Mouse (Mus musculus): Measurements from ENCODE around the gene Myef2.

The Myef2 gene

DNA sequence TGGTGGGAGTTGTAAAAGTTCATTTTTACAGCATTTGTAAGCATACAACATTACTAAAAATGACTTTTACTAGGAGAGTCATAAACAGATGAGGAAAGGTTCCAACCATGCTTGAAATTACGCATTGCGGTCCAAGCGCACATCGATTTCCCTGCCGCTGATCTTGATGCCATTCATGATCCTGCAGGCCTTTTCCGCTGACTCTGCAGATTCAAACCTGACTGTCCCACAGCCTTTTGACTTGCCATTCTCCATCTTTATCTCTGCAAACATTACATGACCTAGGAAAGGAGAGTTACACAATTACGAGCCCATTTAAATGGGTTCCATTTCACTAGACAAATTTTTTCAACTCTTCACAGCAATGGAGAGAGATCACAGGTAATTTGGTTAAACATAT is 34.7 kb downstream of the Myef2 start:
- Histone ChIP-seq H3K27me3 (ENCODE audit: insufficient read depth, low read length) (no peaks in the 10 kb centered on the region), H3K4me3 (replicated peaks; ENCODE audit: low read length) (no peak overlapping the region), H3K36me3 (ENCODE audit: insufficient read depth, low read length) (peaks cover 88% of the 10 kb centered on the region), H3K9me3 (ENCODE audit: low read length) (no peaks in the 10 kb centered on the region), H3K4me1 (replicated peaks; ENCODE audit: low read depth, low read length) (peaks cover 5% of the 10 kb centered on the region; the same call in 1 of the 2 replicates)
- TF ChIP-seq POU5F1 (IDR thresholded peaks at IDR 0.05; ENCODE audit: borderline replicate concordance, low read length) (no peak), NANOG (IDR thresholded peaks at IDR 0.05; ENCODE audit: borderline replicate concordance, low read length) (no peak), CTCF (conservative IDR thresholded peaks at IDR 0.05; ENCODE audit: low read length) (no peak)

DNA sequence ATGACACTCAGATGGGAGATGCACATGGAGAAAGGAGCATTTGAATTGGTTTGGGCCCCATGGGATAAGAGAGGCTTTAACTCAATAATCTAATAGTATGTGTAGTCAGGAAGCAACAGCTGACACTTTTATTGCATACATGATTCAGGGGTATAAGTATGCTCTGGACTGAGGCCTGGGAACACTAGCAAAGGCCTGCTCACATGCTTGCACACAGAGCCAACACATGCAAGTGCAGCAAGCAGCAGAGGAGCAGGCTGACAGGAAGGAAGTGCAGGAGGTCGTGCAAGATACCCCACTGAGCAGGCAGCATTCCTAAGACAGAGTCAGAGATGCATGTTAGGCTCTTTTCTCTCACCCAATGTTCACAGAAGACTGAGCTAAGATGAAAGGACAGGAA is 39.6 kb downstream of the Myef2 start:
- H3K4me3 ChIP-seq (replicated peaks; ENCODE audit: low read length): no peak overlapping the region
- no peaks in the 10 kb centered on the region for H3K9me3 ChIP-seq (ENCODE audit: low read length)
- H3K4me1 ChIP-seq (replicated peaks; ENCODE audit: low read depth, low read length): peaks cover 5% of the 10 kb centered on the region; the same call in 1 of the 2 replicates
- peaks cover 78% of the 10 kb centered on the region for H3K36me3 ChIP-seq (ENCODE audit: insufficient read depth, low read length)
- TF ChIP-seq POU5F1 (IDR thresholded peaks at IDR 0.05; ENCODE audit: borderline replicate concordance, low read length) (no peak), CTCF (conservative IDR thresholded peaks at IDR 0.05; ENCODE audit: low read length) (no peak), NANOG (IDR thresholded peaks at IDR 0.05; ENCODE audit: borderline replicate concordance, low read length) (no peak)
- H3K27me3 ChIP-seq (ENCODE audit: insufficient read depth, low read length): no peaks in the 10 kb centered on the region

DNA sequence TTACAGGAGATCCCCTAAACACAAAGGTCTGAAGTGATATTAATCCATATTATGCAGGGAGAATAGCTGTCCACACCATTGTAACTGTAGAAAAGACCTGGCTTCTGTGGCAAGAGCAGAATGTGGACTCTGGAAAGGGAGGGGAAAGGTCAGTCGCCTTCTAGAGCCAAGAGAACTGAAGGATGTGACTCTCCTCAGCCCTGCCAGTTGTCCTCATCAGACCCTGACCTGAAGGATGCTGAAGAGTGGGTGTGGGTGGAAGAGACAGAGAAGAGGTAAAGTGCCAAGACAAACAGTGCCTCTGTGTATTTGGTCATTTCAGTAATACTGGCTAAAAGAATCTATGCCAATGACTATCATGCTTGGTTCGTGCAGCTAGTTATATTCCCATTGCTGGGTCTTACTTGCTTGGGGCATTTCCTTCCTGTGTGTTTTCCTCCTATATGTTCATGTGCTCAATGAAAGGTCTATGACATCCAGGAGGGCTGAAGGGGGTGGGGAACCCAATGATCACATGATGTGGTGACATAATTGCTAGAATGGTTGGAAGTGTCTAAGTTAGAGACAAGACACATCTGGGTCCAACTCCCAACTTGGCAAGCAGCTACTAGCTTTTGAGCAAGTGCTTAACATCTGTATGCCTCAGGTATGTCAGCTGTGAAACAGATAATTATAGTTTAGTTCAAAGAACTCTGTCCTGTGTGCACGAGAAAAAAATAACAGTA is 50.2 kb downstream of the Myef2 start:
- no peak for TF ChIP-seq POU5F1 (IDR thresholded peaks at IDR 0.05; ENCODE audit: borderline replicate concordance, low read length)
- TF ChIP-seq CTCF (conservative IDR thresholded peaks at IDR 0.05; ENCODE audit: low read length): no peak
- TF ChIP-seq NANOG (IDR thresholded peaks at IDR 0.05; ENCODE audit: borderline replicate concordance, low read length): no peak
- Histone ChIP-seq H3K9me3 (ENCODE audit: low read length) (no peaks in the 10 kb centered on the region), H3K4me3 (replicated peaks; ENCODE audit: low read length) (no peak overlapping the region), H3K36me3 (ENCODE audit: insufficient read depth, low read length) (0 out of 2 replicates have a peak, but pooled peaks cover 3% of the 10 kb centered on the region), H3K27me3 (ENCODE audit: insufficient read depth, low read length) (no peaks in the 10 kb centered on the region), H3K4me1 (replicated peaks; ENCODE audit: low read depth, low read length) (peaks cover 6% of the 10 kb centered on the region)

DNA sequence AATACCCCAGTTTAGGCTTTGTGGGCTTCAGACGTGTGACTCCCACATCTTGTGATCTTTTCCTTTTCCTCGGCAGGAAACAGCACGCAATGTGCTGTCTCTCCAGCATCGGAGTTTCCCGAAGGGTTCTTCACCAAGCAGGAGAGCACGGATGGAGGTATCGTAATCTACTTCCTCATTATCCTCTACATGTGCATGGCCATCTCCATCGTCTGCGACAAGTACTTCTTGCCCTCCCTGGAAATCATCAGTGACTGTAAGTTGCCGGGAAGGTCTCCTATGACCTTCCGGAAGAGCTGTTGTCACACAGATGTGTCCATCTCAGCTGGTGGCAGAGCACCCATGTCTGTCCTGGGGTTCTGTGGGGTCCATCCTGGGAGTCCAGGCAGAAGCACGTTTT is 54.8 kb downstream of the Myef2 start:
- peaks cover 9% of the 10 kb centered on the region for H3K4me1 ChIP-seq (replicated peaks; ENCODE audit: low read depth, low read length)
- H3K36me3 ChIP-seq (ENCODE audit: insufficient read depth, low read length): no peaks in the 10 kb centered on the region
- H3K4me3 ChIP-seq (replicated peaks; ENCODE audit: low read length): no peak overlapping the region
- no peaks in the 10 kb centered on the region for H3K9me3 ChIP-seq (ENCODE audit: low read length)
- no peaks in the 10 kb centered on the region for H3K27me3 ChIP-seq (ENCODE audit: insufficient read depth, low read length)
- TF ChIP-seq NANOG (IDR thresholded peaks at IDR 0.05; ENCODE audit: borderline replicate concordance, low read length) (no peak), POU5F1 (IDR thresholded peaks at IDR 0.05; ENCODE audit: borderline replicate concordance, low read length) (no peak), CTCF (conservative IDR thresholded peaks at IDR 0.05; ENCODE audit: low read length) (no peak)

DNA sequence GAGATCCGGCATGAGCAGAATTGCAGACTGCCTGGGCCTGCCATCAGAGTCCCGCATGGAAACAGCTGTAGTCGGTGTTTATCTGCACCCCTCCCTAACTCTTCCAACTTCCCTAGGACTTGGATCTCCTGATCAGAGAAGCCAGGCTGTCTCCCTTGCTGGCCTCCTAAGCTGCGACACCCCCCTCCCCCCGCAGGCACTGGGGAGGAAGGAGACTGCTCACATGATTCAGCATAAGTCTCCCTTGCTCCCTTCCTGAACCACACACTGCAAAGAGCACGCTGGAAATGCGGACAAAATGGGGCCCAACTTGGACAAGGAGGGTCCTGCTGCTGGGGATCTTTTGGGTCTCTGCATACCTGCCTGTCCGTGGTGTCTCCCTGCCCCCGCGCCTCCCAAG is 55.6 kb downstream of the Myef2 start, which contains the start of gene Slc24a5:
Gene Slc24a5, plus strand, starts transcription at position 231 of the 400 bp plus-strand sequence.
- Histone ChIP-seq H3K27me3 (ENCODE audit: insufficient read depth, low read length) (no peaks in the 10 kb centered on the region), H3K4me3 (replicated peaks; ENCODE audit: low read length) (0 out of 2 replicates have a peak within 1 kb of the TSS, but pooled peaks have one; percentile 26), H3K9me3 (ENCODE audit: low read length) (no peaks in the 10 kb centered on the region), H3K4me1 (replicated peaks; ENCODE audit: low read depth, low read length) (peaks cover 13% of the 10 kb centered on the region), H3K36me3 (ENCODE audit: insufficient read depth, low read length) (no peaks in the 10 kb centered on the region)
- TF ChIP-seq POU5F1 (IDR thresholded peaks at IDR 0.05; ENCODE audit: borderline replicate concordance, low read length): no peak

DNA sequence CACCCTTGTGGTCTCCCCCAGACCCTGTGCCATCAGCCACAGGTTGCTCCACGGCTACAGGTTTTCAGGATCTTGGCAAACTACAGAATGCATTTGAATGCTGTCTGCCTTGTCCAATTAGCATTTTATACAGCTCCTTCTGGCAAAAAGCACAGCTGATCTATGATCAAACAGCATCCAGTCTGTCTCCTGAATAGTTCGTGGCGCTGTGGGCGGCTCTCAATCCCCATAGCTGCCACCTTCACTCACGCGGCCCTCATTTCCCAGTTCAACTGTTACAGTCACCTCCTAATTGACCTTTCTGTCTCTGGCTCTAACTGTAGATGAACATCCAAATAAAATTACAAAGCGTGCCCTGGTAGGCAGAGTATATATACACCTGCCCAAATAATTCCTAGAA is 56.1 kb downstream of the Myef2 start:
- Histone ChIP-seq H3K36me3 (ENCODE audit: insufficient read depth, low read length) (no peaks in the 10 kb centered on the region), H3K27me3 (ENCODE audit: insufficient read depth, low read length) (no peaks in the 10 kb centered on the region), H3K4me3 (replicated peaks; ENCODE audit: low read length) (no peak overlapping the region), H3K4me1 (replicated peaks; ENCODE audit: low read depth, low read length) (peaks cover 18% of the 10 kb centered on the region), H3K9me3 (ENCODE audit: low read length) (no peaks in the 10 kb centered on the region)
- TF ChIP-seq NANOG (IDR thresholded peaks at IDR 0.05; ENCODE audit: borderline replicate concordance, low read length): no peak
- no peak for TF ChIP-seq POU5F1 (IDR thresholded peaks at IDR 0.05; ENCODE audit: borderline replicate concordance, low read length)
- TF ChIP-seq CTCF (conservative IDR thresholded peaks at IDR 0.05; ENCODE audit: low read length): no peak

DNA sequence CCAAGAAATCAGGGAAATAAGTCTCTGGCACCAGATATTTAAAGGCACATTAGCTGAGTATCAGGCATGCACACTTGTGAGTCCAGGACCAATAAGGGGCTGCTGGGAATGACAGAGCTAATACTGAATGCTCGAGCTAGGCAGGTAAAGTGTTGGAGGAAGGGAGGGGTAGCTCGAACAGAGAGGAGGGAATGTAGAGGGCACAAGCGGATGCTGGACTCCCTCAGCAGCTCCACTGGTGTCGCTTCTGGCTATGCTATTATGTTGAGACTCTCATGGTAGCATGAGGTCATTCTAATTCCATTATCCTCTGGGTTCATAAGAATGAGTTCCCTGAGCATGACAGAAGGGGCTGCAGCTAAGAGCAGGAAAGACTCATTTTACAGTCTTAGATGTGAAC is 60.5 kb downstream of the Myef2 start:
- TF ChIP-seq CTCF (conservative IDR thresholded peaks at IDR 0.05; ENCODE audit: low read length): no peak
- TF ChIP-seq POU5F1 (IDR thresholded peaks at IDR 0.05; ENCODE audit: borderline replicate concordance, low read length): no peak
- no peak for TF ChIP-seq NANOG (IDR thresholded peaks at IDR 0.05; ENCODE audit: borderline replicate concordance, low read length)
- Histone ChIP-seq H3K4me3 (replicated peaks; ENCODE audit: low read length) (no peak overlapping the region), H3K4me1 (replicated peaks; ENCODE audit: low read depth, low read length) (peaks cover 18% of the 10 kb centered on the region), H3K9me3 (ENCODE audit: low read length) (no peaks in the 10 kb centered on the region), H3K27me3 (ENCODE audit: insufficient read depth, low read length) (no peaks in the 10 kb centered on the region), H3K36me3 (ENCODE audit: insufficient read depth, low read length) (no peaks in the 10 kb centered on the region)

DNA sequence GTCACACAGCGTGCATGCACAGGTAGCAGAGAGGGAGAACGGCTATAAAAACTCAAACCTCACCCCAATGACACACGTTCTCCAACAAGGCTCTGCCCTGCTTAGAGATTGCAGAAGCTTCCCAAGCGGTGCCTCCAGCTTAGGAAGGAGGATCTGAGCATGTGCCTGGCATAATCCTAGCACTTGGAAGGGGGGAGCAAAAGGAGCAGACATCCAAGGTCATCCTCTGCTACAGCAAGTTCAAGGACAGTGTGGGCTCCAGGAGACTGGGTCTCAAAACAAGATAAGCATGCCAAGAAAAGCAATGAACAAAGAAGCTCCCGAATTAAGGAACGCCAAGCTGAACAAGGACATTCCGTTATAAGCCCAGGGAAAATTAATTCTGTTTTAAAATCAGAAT is 62.0 kb downstream of the Myef2 start:
- H3K36me3 ChIP-seq (ENCODE audit: insufficient read depth, low read length): no peaks in the 10 kb centered on the region
- TF ChIP-seq POU5F1 (IDR thresholded peaks at IDR 0.05; ENCODE audit: borderline replicate concordance, low read length) (no peak), CTCF (conservative IDR thresholded peaks at IDR 0.05; ENCODE audit: low read length) (no peak), NANOG (IDR thresholded peaks at IDR 0.05; ENCODE audit: borderline replicate concordance, low read length) (no peak)
- no peak overlapping the region for H3K4me3 ChIP-seq (replicated peaks; ENCODE audit: low read length)

More for the DNA sequence above, 62.0 kb downstream of the Myef2 start:
- Histone ChIP-seq H3K27me3 (ENCODE audit: insufficient read depth, low read length) (no peaks in the 10 kb centered on the region), H3K4me1 (replicated peaks; ENCODE audit: low read depth, low read length) (peaks cover 12% of the 10 kb centered on the region), H3K9me3 (ENCODE audit: low read length) (no peaks in the 10 kb centered on the region)

All from E14TG2a.4 (cell line).